Mouse (Mus musculus) erythroid progenitor cell, adult 5-6 weeks (primary cell): ENCODE data around the gene Ero1l. TPM values are rescaled to one million over a fixed set of nuclear protein-coding genes. Genes with fewer than 3 reads are reported as not detected.

ENCODE experiments used
- ATAC-seq: replicated peaks from 2 replicates; pipeline ENCODE4 v1.8.0; 2016; ENCODE audit warnings: moderate number of reproducible peaks, mild to moderate bottlenecking, moderate TSS enrichment, inconsistent platforms; ENCODE audit not compliant: poor library complexity, low FRiP score, severe bottlenecking
- total RNA-seq, 2 experiments: library from RNA; stranded (forward) in 1 of 2; stranded (reverse) in 1 of 2; fragments of 150-400 nt in 1 of 2; fragments of 186-747, 209-891 nt in 1 of 2; gene quantifications; 2 replicates each; pipeline versions ENCODE4 v1.2.3 to v1.2.4; 2015 to 2017; ENCODE audit warnings: low replicate concordance in 2 of 2

Gene Ero1l
- total RNA-seq (2015; ENCODE audit: low replicate concordance) (23.4 and 37.7 TPM in 2 replicates), total RNA-seq (2017; ENCODE audit: low replicate concordance) (28.9 and 38.3 TPM in 2 replicates)

- ATAC-seq, result peak; percentile 78
Measured at GRCm38 (mm10) chr14:45318426-45319236, at the start of gene Ero1l. Gene Ero1l (minus strand): TSS chr14:45318771.

GRCm38 (mm10) chr14:45365196-45365587 is 46.6 kb upstream of the Ero1l start:
- no peak for ATAC-seq

DNA sequence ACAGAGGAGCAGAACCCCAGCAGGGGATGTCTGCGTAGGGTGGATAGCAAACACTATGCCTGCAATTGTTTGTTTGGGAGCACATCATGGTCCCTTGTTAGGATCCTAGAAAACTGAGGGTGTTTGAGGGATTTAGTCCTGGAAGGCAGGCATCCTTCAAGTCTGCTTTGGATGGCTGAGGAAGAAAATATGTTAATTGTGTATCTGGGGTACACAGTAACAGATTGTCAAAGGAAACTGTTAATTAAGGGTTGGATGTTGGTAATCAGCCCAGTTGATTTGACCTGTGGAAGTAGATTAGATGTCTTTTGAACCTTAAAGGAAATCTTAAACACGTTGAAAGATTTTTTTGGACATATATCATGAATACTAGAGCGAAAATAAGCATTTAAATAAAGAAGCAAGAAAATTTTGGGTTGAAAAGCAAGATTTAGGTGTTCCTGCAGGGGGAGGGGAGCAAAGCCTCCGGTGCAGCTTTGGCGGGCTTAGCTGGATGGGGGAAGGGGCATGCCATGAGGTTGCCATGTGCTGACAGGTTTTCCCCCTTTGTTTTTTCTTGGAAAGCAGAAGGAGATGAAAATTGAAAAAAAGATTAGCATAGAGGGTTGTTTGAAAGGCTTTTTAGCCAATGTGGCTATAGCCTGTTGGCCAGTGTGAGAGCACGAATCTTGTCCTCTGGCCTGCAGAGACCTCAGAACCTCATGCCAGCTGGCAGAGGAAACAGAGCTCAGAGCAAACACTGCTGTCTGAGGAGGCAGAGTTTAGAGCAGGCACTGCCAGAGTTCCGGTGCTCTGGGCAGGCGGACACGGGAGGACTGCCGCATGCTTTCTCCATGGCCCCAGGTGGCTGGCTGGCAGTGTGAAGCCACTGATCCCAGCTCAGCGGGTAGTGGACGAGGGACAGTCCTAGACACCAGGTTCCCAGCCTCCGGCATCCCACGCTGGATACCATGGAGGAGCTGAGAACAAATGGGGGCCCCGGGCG is 45.9 kb upstream of the Ero1l start:
- no peak for ATAC-seq

DNA sequence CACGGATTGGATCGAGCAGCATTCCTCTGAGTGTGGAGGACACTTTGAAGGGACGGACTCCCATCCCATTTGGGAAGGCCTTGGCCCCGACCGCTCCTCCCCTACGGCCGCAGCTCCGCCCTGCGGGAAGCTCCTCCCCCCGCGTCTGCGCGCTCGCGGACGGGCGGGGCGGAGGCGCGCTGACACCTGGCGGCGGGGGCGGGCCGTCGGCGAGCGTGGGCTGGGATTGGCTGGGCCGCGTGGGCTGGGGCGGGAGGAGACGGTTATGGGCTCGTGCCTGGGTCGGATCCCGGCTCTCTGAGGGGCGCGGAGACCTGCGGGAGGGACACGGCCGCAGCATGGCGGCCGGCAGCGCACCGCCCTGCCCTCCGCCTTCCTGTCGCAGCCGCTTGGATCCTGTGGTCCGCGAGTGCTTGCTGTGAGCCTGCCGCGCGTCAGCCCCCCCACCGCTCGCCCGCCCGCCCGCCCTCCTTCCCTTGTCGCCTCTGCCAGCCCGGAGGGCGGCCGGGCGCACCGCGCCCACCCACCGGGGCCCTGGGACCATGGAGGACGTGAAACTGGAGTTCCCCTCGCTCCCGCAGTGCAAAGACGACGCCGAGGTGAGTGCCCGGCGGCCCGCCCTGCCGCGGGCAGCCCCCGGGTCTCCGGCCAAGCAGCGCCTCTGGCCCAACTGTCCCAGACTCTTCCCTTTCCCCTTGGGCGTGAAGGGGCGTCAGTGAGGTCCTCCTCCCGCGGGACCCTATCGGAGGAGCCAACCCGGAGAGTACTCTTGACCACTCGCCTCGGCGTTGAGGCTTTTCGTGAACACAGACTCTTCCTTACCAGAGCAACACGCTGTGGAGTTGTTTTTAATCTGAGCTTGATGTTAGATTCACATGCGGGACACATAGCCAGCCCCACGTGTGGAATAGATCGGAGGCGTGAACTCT is 32.6 kb upstream of the Ero1l start, which contains the start of gene Styx:
Gene Styx (plus strand): TSS at position 163 of the 929 bp plus-strand sequence.
- peak; percentile 99 for ATAC-seq

DNA sequence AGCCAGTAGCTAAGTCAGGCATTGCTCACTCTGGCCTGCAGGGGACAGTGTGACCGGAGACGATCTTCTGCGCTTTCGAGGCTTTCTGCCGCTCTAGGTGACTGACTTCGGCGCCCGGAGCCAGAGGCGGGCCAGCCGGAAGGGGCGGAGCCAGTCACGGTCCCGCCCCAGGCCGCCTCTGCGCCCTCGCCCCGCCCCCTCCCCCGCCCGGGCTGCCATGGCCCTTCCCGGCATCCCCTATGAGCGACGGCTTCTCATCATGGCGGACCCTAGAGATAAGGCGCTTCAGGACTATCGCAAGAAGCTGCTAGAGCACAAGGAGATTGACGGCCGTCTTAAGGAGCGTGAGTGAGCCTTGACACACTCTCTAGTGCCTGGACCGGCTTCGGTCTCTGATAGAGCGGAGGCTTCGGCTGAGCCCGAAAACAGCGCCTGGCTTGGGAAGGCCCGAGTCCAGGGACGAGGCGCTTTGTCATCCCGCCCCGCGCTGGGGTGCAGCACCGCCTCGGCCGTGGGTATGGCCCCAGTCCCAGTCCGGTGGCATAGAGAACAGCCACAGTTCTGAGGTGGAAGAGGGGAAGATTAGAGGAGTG is 11.1 kb upstream of the Ero1l start, which contains the start of gene Psmc6:
Gene Psmc6 (plus strand): TSS at position 200 of the 593 bp plus-strand sequence.
- ATAC-seq, result peak; percentile 92

GRCm38 (mm10) chr14:45329018-45329588 is 10.5 kb upstream of the Ero1l start:
- ATAC-seq, result peak; percentile 47

DNA sequence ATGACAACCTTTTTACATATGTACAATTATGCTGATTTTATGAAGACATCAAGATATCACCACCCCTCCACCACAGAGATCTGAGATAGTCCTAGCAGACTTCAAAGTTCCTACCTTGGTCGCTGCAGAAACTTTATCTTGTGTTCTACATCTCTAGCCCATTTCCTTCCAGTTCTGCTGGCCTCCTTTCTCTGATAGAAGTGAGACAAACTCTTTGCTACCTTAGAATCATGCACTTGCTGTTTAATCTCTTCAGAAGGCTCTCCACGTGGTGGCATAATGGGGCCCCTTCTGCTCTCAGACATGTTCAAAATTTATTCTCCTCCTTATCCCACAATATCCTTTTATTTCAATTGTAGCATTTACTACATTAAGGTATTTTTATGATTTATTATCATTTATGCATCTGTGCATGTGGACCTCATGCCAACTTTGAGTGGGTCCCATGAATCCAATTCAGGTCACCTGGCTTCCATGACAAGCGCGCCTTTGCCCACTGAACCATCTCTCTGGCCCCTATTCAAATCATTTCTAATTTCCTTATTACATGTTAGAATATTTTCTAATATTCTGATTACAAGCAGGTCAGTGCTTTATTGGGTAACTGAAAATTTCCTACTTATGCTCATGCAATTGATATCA is 9.6 kb upstream of the Ero1l start:
- no peak for ATAC-seq

DNA sequence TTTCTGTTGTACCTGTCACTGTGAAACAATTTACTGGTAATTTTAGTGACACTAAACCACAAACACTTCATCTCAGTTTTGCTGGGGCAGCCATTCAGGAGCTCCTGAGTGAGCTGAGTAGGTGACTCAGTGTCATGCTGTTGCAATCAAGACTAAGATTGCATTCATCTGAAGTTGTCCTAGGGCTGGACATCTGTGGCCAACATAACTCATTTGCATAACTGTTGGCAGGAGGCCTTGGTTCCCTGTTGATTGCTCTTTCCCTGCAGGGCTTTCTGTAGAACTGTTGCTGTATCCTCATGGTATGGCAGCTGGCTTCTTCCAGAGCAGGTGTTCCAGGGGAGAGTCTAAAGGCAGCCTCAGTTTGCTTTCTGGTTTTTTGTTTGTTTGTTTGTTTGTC is 6.9 kb upstream of the Ero1l start:
- ATAC-seq, result no peak

GRCm38 (mm10) chr14:45323320-45323719 is 4.7 kb upstream of the Ero1l start:
- no peak for ATAC-seq

GRCm38 (mm10) chr14:45322450-45322849 is 3.9 kb upstream of the Ero1l start:
- ATAC-seq, result no peak

DNA sequence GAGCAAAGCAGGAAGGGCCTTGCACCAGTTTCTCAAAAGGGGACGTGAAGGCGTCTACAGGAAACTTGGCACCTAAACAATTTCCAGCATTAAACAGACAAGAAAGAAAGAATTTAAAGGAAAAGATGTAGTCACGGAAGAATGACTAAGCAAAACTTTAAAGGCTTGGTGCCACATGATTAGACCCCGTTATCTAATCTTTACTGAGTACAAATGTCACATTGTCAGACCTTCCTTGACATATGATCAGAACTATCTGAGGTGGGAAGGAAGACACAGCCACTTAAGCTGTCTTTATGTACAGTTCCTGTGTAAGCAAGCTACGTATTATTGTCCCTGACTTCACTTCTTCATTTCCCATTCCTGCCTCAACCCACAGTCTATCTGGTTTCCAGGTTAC is 3.1 kb upstream of the Ero1l start:
- peak; percentile 32; the same call in 1 of the 2 replicates for ATAC-seq

GRCm38 (mm10) chr14:45321067-45321466 is 2.5 kb upstream of the Ero1l start:
- ATAC-seq, result no peak

DNA sequence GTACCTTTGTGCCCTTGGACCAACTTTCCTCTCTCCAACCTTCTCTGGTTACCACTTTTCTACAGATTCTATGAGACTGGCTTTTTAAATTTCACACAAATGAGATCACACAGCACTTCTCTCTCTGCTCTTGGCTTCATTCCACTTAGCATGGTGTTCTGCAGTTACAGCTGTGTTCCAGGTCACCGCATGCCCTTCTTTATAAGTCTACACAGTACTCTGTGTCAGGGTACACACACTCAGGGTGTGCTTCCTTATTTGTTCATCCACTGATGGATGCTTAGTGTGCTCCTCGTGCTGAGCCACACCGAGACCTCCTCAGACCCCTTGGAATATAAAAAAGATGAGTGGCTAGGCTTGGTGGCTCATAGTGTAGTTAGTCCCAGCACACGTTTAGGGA is 1.5 kb upstream of the Ero1l start:
- no peak for ATAC-seq

- peak; percentile 32; the same call in 1 of the 2 replicates for ATAC-seq
Measured at GRCm38 (mm10) chr14:45319237-45319610, 653 bp upstream of the Ero1l start.

DNA sequence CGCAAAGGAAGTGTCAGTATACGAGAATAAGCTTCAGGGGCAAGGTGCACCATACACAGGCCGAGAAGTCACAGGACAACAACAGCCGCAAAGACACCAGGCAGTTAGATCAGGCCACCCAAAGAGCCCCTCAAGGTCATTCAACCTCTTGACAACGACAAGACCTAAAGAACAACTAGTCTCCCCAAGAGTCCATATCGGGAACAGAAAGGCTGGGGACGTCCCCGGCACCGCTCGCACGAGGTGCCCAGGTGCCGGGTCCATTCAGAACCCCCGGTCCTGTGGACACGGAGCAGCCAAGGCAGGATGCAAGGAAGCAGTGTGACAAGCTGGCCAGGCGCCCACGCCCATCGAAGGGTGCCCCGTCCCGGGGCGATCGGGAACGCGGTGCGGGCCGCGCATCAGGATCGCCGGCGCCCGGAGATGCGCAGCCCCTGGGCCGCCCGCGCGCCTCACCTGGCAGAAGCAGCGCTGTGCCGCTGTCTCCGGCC is 605 bp downstream of the Ero1l start:
- ATAC-seq, result peak; percentile 39

DNA sequence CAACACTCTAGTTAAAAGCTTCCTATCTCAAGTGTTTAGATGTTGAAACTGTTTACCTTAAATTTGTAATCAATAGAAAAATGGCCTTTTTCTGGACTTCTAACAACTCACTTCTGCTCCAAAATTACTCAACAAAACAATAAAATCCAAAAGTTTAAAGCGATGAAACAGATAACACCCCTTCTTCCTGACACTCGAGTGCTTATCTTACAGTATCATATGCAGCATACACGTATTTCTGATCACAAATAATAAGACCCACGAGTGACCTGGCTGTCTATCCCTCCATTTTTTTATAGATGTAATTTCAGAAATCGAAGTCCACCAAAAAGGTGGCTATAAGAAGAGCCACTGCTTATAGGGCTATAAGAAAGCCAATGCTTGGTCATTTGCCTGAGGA is 1.6 kb downstream of the Ero1l start:
- no peak for ATAC-seq

DNA sequence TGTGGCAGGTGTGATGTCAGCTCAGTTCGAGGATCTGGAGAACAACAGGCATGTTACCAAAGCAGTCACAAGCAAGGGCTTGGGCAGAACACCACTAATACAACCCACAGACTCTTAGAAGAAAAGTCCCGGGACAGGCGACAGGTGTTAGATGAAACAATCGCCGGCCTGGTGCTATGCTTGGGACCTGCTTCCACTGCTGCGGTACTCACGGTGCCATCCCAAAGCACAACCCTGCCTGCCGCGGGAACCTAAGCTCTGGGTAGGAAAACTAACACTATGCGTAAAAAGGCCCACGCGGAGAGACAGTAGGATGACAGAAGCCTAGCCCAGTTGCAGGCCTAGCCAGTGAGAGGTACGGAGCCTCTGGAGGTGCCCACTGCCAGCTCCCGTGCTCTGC is 8.5 kb downstream of the Ero1l start:
- no peak for ATAC-seq

GRCm38 (mm10) chr14:45309646-45310045 is 8.9 kb downstream of the Ero1l start:
- no peak for ATAC-seq
